ENCODE assay signal across 11 mouse cellular contexts in genomic region chr5:72580970-72581332, GRCm38 (mm10). TPM values are rescaled to one million over a fixed set of nuclear protein-coding genes. Genes with fewer than 3 reads are reported as not detected.
DNase-seq lines count a peak whose midpoint lies in the region; ATAC-seq and TF ChIP-seq lines count a peak whose summit lies in the region.
"Not testable (repeated sequence)": the region's sequence is repeated elsewhere in the genome, so short reads cannot be mapped to it uniquely, and the experiment has no call there.
"Had no signal": no experiment of that assay in that cellular context is flagged by ENCODE, and none has a peak within 500 bp of the region (broad histone marks: within the 10 kb centered on the region; RNA-seq: fewer than 3 reads in every experiment).

Zar1 (minus strand) TSS chr5:72581254.

- peak within 1 kb of the TSS; percentile 33 for H3K9ac ChIP-seq in ES-E14 (ENCODE audit: insufficient read depth, low read depth, low read length, poor library complexity, severe bottlenecking)
- peak within 1 kb of the TSS; percentile 52 for H3K9ac ChIP-seq in embryonic facial prominence, embryonic 14.5 days (ENCODE audit: low read depth, low read length)
- peak within 1 kb of the TSS; percentile 68 for H3K9ac ChIP-seq in heart, embryonic 12.5 days
- H3K9ac ChIP-seq in hindbrain, postnatal 0 days (replicated peaks; ENCODE audit: low read length): peak within 1 kb of the TSS; percentile 40; the same call in 1 of the 2 replicates
- not testable (repeated sequence) for H3K9ac ChIP-seq in lung, embryonic 14.5 days
- H3K9ac ChIP-seq in midbrain, postnatal 0 days (replicated peaks; ENCODE audit: low read length, poor library complexity, severe bottlenecking): 0 out of 2 replicates have a peak within 1 kb of the TSS, but pooled peaks have one; percentile 29
- H3K9ac ChIP-seq in stomach, embryonic 15.5 days: 0 out of 2 replicates have a peak within 1 kb of the TSS, but pooled peaks have one; percentile 12

- not testable (repeated sequence) for H3K27me3 ChIP-seq in embryonic facial prominence, embryonic 14.5 days (replicated peaks; ENCODE audit: control insufficient read depth, insufficient read depth, low read length); hindbrain, postnatal 0 days (ENCODE audit: insufficient read depth, low read length); midbrain, postnatal 0 days (ENCODE audit: insufficient read depth, low read length)
- H3K27me3 ChIP-seq in heart, embryonic 12.5 days (replicated peaks): peaks cover 41% of the 10 kb centered on the region
- H3K27me3 ChIP-seq in limb, embryonic 10.5 days (ENCODE audit: low read depth, poor library complexity, severe bottlenecking): peaks cover 48% of the 10 kb centered on the region
- peaks cover 11% of the 10 kb centered on the region for H3K27me3 ChIP-seq in lung, embryonic 14.5 days (ENCODE audit: insufficient read depth, low read length)
- H3K27me3 ChIP-seq in stomach, embryonic 15.5 days (replicated peaks): peaks cover 10% of the 10 kb centered on the region

- ATAC-seq in embryonic facial prominence, embryonic 14.5 days (ENCODE audit: low read depth): peak; percentile 59; the same call in 1 of the 2 replicates
- ATAC-seq in heart, embryonic 12.5 days (ENCODE audit: insufficient number of reproducible peaks, low FRiP score): not testable (repeated sequence)
- ATAC-seq in hindbrain, postnatal 0 days: peak; percentile 55
- ATAC-seq in lung, embryonic 14.5 days (ENCODE audit: insufficient read depth): peak; percentile 52; the same call in 1 of the 2 replicates
- ATAC-seq in midbrain, postnatal 0 days (ENCODE audit: low FRiP score): peak; percentile 52; the same call in 1 of the 2 replicates
- ATAC-seq in stomach, embryonic 15.5 days (ENCODE audit: insufficient read depth, low FRiP score, low read depth): peak; percentile 50; the same call in 1 of the 2 replicates

- DNase-seq in ES-E14 (ENCODE audit: low read depth, low spot score); embryonic facial prominence, embryonic 14.5 days (ENCODE audit: low spot score); hindbrain, postnatal 0 days (ENCODE audit: low spot score); lung, embryonic 14.5 days; midbrain, postnatal 0 days (ENCODE audit: low spot score): not testable (repeated sequence)
- peak; percentile 35 for DNase-seq in limb, embryonic 10.5 days (ENCODE audit: low spot score)

- H3K36me3 ChIP-seq in ES-E14 (ENCODE audit: control insufficient read depth, insufficient read depth, low read length, poor library complexity, severe bottlenecking); embryonic facial prominence, embryonic 14.5 days (ENCODE audit: control insufficient read depth, insufficient read depth, low read length); heart, embryonic 12.5 days; hindbrain, postnatal 0 days (ENCODE audit: insufficient read depth, low read length); limb, embryonic 10.5 days; lung, embryonic 14.5 days (ENCODE audit: insufficient read depth); midbrain, postnatal 0 days (ENCODE audit: insufficient read depth, low read length); stomach, embryonic 15.5 days: not testable (repeated sequence)

- in situ Hi-C loops in ES-E14 (cut with MboI; ENCODE audit: low sequenced_read_pairs in 2 of 2, unreplicated experiment in 2 of 2): not testable (repeated sequence)

- peak within 1 kb of the TSS; percentile 60 to 62 for H3K4me3 ChIP-seq in ES-E14 (ENCODE audit: insufficient read depth in 1 of 2, low read depth in 1 of 2, low read length in 2 of 2, poor library complexity in 1 of 2, severe bottlenecking in 1 of 2)
- H3K4me3 ChIP-seq in embryonic facial prominence, embryonic 14.5 days (ENCODE audit: low read depth, low read length): peak within 1 kb of the TSS; percentile 43
- peak within 1 kb of the TSS; percentile 55 for H3K4me3 ChIP-seq in heart, embryonic 12.5 days
- peak within 1 kb of the TSS; percentile 36 for H3K4me3 ChIP-seq in hindbrain, postnatal 0 days (ENCODE audit: low read length)
- H3K4me3 ChIP-seq in limb, embryonic 10.5 days: peak within 1 kb of the TSS; percentile 55
- peak within 1 kb of the TSS; percentile 39 for H3K4me3 ChIP-seq in lung, embryonic 14.5 days (ENCODE audit: low read depth, low read length)
- H3K4me3 ChIP-seq in midbrain, postnatal 0 days (ENCODE audit: low read depth, low read length): peak within 1 kb of the TSS; percentile 38
- peak within 1 kb of the TSS; percentile 42 for H3K4me3 ChIP-seq in stomach, embryonic 15.5 days (replicated peaks)

- H3K27ac ChIP-seq in ES-E14 (ENCODE audit: insufficient read depth, low read depth, low read length, poor library complexity, severe bottlenecking); embryonic facial prominence, embryonic 14.5 days (replicated peaks; ENCODE audit: low read depth, low read length); heart, embryonic 12.5 days (ENCODE audit: poor library complexity, severe bottlenecking); hindbrain, postnatal 0 days; lung, embryonic 14.5 days (ENCODE audit: low read depth); midbrain, postnatal 0 days (ENCODE audit: low read depth, low read length); stomach, embryonic 15.5 days: not testable (repeated sequence)
- H3K27ac ChIP-seq in limb, embryonic 10.5 days: peak within 1 kb of the TSS; percentile 56

- H3K4me1 ChIP-seq in ES-E14 (ENCODE audit: control insufficient read depth in 2 of 2, insufficient read depth in 2 of 2, low read length in 2 of 2, poor library complexity in 1 of 2); embryonic facial prominence, embryonic 14.5 days (ENCODE audit: control insufficient read depth, insufficient read depth, low read length); heart, embryonic 12.5 days (replicated peaks); hindbrain, postnatal 0 days (ENCODE audit: insufficient read depth, low read length); limb, embryonic 10.5 days; lung, embryonic 14.5 days (ENCODE audit: insufficient read depth); midbrain, postnatal 0 days (ENCODE audit: insufficient read depth, low read length); stomach, embryonic 15.5 days: not testable (repeated sequence)

- H3K9me3 ChIP-seq in ES-E14 (ENCODE audit: control insufficient read depth, insufficient read depth, low read depth, low read length); embryonic facial prominence, embryonic 14.5 days (ENCODE audit: control insufficient read depth, low read length); heart, embryonic 12.5 days (replicated peaks); hindbrain, postnatal 0 days (ENCODE audit: low read length); limb, embryonic 10.5 days (replicated peaks); lung, embryonic 14.5 days (ENCODE audit: low read depth, low read length); midbrain, postnatal 0 days (ENCODE audit: low read length); stomach, embryonic 15.5 days: not testable (repeated sequence)

- H3K4me2 ChIP-seq in embryonic facial prominence, embryonic 14.5 days (ENCODE audit: low read depth, low read length): peak within 1 kb of the TSS; percentile 72
- peak within 1 kb of the TSS; percentile 95 for H3K4me2 ChIP-seq in heart, embryonic 12.5 days
- H3K4me2 ChIP-seq in hindbrain, postnatal 0 days (ENCODE audit: low read depth, low read length): peak within 1 kb of the TSS; percentile 53
- H3K4me2 ChIP-seq in lung, embryonic 14.5 days: peak within 1 kb of the TSS; percentile 71
- H3K4me2 ChIP-seq in midbrain, postnatal 0 days (ENCODE audit: low read depth, low read length, poor library complexity, severe bottlenecking): peak within 1 kb of the TSS; percentile 54
- peak within 1 kb of the TSS; percentile 84 for H3K4me2 ChIP-seq in stomach, embryonic 15.5 days

- WGBS in embryonic facial prominence, embryonic 14.5 days: 10% methylated on average over 11 of the region's 21 CpGs
- WGBS in heart, embryonic 12.5 days: 8% methylated on average over 19 of the region's 21 CpGs
- WGBS in hindbrain, postnatal 0 days: 9% methylated on average over 17 of the region's 21 CpGs
- 9% methylated on average over 17 of the region's 21 CpGs for WGBS in limb, embryonic 10.5 days
- 9% methylated on average over 17 of the region's 21 CpGs for WGBS in lung, embryonic 14.5 days
- 8% methylated on average over 8 of the region's 21 CpGs for WGBS in midbrain, postnatal 0 days
- 8% methylated on average over 20 of the region's 21 CpGs for WGBS in stomach, embryonic 15.5 days

- not testable (repeated sequence) for TF ChIP-seq CTCF in hindbrain, postnatal 0 days (IDR thresholded peaks at IDR 0.05; ENCODE audit: low read depth); lung, embryonic 14.5 days (IDR thresholded peaks at IDR 0.05; ENCODE audit: low read depth); midbrain, postnatal 0 days (IDR thresholded peaks at IDR 0.05)

RNA-seq across cellular contexts. Expression of gene Zar1, which starts in this region (rescaled TPM):
- 0.22 TPM in 1 of 2 replicates, not detected in the other for total RNA-seq in ES-E14 (2012; rRNA removed)
- 0.74 and 1.1 TPM in 2 replicates for polyA plus RNA-seq in embryonic facial prominence, embryonic 14.5 days (2014; fragmentation: Nextera tagmentation; extraction: Ambion mirVana)
- polyA plus RNA-seq in heart, embryonic 12.5 days (2016; fragmentation: Nextera tagmentation; extraction: Ambion mirVana): 0.27 and 0.35 TPM in 2 replicates
- total RNA-seq in hindbrain, postnatal 0 days (2014; rRNA removed): 5.2 and 5.4 TPM in 2 replicates
- 7.3 and 8.0 TPM in 2 replicates for polyA plus RNA-seq in hindbrain, postnatal 0 days (2015; fragmentation: Nextera tagmentation; extraction: Ambion mirVana)
- 0.26 and 0.56 TPM in 2 replicates for polyA plus RNA-seq in limb, embryonic 10.5 days (2016; fragmentation: Nextera tagmentation; extraction: Ambion mirVana)
- polyA plus RNA-seq in lung, embryonic 14.5 days (2014; fragmentation: Nextera tagmentation; extraction: Ambion mirVana): 0.14 TPM in 1 of 2 replicates, not detected in the other
- 3.6 and 5.5 TPM in 2 replicates for total RNA-seq in midbrain, postnatal 0 days (2014; rRNA removed)
- 7.3 and 8.6 TPM in 2 replicates for polyA plus RNA-seq in midbrain, postnatal 0 days (2015; fragmentation: Nextera tagmentation; extraction: Ambion mirVana)
- 0.13 and 0.21 TPM in 2 replicates for polyA plus RNA-seq in stomach, embryonic 15.5 days (2015; fragmentation: Nextera tagmentation; extraction: Ambion mirVana)
- total RNA-seq: adrenal gland, adult 8-10 months; gastrocnemius, adult 8-10 months; heart, postnatal 14 days had no signal

Comparison
In these comparisons a context has a peak if more than half of its experiments do, and no peak if none do; other contexts are left out.
1. Peak in DNase-seq, H3K4me3 ChIP-seq and H3K27ac ChIP-seq in limb, embryonic 10.5 days; RNA of the gene not detected or under 1 TPM.
2. Peak in ATAC-seq, H3K4me3 ChIP-seq and H3K4me2 ChIP-seq in lung, embryonic 14.5 days; RNA of the gene not detected or under 1 TPM.
3. Peak in ATAC-seq, H3K4me3 ChIP-seq, H3K9ac ChIP-seq and H3K4me2 ChIP-seq in stomach, embryonic 15.5 days; RNA of the gene not detected or under 1 TPM.